Mouse (Mus musculus) frontal cortex, postnatal 10 days (tissue): Measurements from ENCODE around the gene Tmem104.

Source experiments
- DNase-seq, 2 experiments: peaks; one replicate each; pipeline ENCODE4 v3.0.0; 2022; ENCODE audit warnings: low spot score in 2 of 2, mixed read lengths in 1 of 2

Gene Tmem104

DNA sequence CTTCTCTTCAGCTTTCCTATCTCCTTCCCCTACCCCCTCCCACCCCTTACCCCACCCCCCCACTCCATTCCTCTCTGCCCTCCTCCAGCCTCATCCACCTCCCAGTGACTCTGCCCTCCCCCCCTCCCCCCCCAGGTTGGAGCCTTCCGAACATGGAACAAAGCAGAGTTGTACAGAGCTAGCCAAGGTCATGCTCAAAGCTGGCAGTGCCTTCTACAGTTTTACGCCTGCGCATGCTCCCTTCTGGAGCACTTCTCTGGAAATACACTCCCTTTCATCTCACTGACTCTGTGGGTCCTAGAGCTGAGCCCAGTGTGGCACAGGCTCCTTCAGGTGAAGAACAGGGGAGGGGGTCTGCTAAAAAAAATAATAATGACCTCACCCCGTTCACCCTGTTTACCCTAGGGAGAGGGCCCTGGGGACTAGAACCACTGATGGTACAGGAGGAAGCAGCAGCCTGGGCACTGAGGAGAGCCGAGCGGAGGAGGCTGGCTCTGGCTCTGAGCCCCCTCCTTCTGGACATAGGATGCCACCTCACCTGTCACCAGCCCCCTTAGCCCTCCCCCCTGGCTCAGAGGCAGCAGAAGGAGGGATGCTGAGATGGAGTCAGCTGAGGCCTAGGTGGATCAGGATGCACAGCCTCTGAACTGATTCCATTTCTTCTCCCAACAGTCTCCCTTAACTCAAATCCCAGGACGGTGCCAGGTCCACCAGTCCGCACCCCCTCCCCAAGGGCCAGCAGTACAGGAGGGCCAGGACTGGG lies 95.6 kb downstream of the Tmem104 start:
- no peak for DNase-seq

DNA sequence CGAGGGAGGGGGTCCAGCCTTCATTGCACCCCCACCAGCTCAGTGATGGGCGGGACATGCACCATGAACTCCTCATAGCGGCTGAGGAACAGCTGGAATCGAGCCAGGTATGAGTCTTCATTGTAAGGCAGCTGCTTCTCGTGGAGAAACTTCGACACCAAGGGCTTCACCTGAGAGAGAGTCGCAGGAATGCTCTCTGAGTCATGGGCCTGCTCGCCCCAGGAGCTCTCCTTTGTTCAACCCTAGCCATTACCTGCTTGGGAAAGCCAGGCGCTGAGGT lies 96.1 kb downstream of the Tmem104 start:
- DNase-seq, result no peak

DNA sequence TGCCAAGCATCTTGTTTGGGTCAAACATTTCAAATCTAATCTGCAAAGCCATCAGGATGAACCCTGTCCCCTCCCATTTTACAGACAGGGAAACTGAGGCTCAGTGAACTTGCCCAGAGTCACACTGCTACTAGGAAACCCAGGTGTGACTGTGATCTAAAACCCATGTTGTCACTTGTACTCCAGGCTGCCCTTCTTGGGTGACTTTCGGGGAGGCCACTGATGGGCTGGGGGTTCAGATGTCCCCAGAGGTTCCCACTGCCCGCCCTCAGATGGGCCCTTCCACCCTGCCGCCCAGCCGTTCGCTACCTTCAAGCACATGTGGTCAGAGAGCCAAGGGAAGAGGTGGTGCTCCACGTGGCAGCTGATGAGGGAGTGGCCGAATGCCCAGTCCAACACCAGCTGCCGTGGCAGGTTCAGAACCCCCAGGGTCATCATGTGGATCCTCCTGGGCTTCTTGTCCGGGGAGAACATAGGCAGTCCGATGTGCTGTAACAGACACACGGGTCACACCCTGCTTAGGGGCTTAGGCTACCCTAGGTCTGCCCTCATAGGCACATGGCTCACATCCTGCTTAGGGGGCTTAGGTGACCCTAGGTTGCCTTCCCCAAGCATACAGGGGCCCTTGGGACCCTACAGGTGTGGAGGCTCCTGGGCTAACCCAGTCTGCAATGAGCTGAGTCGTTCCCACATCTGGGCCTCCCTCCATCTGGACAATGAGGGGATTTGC lies 96.8 kb downstream of the Tmem104 start:
- DNase-seq, result no peak

DNA sequence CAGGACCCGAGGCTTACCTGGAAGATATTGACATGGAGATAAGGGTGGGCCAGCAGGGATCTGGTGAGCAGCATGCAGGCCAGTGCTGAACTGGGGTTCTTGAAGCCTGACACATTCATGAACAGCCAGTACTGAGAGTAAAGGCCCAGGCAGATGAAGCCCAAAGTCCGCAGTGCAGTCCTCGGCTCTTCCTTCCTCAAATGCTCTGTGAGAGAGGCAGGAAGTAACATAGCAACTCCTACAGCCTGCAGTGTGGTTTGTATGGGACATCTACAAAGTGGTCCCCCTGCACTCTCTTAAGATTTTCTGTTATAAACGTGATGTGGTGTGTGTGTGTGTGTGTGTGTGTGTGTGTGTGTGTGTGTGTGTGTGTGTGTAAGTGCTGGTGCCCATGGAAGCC lies 98.0 kb downstream of the Tmem104 start:
- DNase-seq, result no peak

DNA sequence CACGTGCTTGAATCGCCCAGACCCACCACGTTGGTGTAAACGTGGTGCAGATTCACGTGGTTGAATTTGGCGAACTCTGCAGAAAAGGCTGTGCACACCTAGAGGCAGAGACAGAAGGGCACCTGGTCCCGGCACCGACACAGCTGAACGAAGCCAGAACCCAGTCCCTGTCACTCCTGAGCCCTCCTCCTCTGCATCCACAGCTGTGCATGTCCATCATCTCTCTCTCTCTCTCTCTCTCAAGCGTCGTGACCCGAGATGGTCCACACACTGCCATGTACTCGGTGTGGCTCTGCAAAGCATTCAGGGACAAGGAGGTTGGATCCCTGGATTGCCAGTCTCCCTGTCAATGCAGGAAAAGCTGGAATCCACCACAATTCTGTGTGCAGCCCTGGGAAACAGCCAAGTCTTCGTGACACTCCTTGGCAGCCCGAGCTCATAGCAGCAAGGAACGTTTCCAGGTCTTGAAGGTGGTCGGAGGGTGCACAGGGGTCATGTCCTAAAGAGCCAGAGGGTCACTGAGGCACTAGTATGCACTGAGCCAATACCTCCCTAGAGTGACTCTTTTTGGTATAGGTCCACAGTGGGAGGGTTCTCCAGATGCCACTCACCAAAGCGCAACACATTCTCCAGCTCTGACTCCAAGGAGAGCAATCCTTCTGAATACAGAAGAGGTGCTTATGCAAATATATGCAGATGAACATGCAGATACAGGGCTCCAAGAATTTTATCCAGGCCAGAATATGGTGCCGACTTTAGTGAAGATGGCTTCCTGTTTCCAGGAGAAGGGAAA lies 99.1 kb downstream of the Tmem104 start:
- DNase-seq, result no peak

DNA sequence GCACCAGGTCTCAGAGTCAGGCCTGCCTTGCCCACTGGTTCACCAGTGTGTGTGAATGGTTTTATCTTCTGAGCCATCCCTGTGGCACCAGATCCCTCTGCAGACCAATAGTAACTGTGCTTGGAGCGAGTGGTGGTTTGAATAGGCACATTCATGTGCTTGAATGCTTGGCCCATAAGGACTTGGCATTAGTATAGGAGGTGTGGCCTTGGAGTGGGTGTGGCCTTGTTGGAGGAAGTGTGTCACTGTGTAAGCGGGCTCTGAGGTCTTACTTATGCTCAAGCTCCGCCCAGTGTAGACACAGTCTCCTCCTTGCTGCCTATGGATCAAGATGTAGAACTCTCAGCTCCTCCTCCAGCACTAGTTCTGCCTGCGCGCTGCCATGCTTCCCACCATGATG lies 100.1 kb downstream of the Tmem104 start:
- no peak for DNase-seq

DNA sequence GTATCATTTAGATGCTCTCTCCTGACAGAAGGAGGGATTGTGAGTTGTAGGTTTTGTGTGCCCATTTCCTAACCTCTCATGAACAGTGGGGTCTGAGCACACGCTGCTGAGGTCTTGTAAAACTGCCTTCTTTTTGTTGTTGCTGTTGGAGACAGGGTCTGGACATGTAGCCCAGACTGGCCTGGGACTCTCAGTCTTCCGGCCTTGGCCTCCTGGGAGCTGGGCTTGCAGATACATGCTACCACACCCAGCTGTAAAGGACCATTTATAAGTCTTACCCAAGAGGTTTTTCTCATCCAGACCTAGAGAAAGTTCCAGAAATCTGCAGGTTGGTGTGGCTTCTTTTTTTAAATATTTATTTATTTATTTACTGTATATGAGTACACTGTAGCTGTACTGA lies 101.0 kb downstream of the Tmem104 start:
- DNase-seq, result no peak

DNA sequence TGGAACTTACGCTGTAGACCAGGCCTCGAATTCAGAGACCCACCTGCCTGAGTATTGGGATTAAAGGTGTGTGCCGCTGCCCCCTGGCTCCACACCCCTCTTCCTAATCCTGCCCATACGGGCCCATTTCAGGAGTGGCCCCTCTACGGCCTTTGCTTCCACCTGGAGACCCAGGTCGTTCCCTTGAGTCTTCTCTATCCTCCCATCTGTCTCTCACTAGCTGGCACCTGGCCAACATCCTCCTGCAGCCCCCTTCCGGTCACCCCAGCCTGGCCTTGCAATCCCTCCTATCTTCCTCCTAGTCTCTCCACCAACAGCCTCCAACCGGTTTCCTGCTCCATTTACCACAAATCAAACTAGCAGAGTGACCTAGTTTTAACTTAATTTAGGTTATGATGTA lies 102.6 kb downstream of the Tmem104 start:
- no peak for DNase-seq

DNA sequence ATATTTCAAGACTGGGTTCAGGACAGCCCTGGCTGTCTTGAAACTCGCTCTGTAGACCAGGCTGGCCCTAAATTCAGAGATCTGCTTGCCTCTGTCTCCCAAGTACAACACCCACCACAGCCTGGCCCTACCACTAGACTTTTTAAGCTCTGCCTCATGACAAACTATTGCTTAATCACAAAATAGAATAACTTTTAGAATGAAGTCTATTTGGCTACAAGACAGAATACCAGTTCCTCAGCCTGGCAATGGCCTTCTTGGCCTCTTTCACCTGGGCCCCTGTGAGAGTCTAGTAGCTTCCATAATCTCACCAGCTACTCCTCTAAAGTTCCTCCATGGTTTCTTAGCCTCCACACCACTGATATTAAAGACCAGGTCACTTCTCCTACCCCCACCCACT lies 103.0 kb downstream of the Tmem104 start:
- no peak for DNase-seq

DNA sequence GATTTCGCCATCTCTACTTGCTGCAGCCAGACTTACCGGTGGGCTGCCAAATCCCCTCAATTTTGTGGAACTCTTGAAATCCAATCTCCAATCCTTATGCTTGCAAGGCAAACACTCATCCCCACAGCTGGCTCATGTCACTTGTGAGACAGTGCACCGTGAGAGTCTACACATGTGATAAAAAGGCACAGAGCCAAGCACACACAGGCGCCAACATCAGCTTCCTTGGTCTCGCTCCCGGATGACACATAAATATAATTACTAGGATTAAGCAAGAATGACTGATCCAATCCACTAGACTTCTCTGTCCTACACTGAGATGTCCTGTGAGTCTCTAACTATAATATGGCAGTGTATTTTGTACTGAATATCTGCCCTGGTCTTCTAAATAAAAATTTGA lies 103.6 kb downstream of the Tmem104 start:
- DNase-seq, result no peak

DNA sequence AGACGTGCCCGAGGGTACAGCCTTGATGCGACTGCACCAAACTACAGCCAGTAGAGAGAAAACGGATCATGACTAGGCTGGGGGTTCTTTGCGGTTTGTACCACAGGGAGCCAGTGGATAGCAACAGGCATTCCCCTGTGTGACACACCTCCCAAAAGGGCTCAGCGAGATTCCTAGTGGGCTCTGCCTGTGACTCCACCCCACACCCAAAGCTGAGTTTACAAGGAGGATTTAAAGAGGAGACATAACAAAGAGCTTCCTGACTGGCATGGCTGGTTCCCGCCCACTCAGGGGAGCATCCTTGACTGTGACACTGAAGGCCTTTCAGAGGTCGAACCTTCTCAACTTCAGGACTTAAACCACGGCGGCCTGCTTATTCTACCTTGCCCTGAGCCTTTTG lies 104.2 kb downstream of the Tmem104 start:
- no peak for DNase-seq

DNA sequence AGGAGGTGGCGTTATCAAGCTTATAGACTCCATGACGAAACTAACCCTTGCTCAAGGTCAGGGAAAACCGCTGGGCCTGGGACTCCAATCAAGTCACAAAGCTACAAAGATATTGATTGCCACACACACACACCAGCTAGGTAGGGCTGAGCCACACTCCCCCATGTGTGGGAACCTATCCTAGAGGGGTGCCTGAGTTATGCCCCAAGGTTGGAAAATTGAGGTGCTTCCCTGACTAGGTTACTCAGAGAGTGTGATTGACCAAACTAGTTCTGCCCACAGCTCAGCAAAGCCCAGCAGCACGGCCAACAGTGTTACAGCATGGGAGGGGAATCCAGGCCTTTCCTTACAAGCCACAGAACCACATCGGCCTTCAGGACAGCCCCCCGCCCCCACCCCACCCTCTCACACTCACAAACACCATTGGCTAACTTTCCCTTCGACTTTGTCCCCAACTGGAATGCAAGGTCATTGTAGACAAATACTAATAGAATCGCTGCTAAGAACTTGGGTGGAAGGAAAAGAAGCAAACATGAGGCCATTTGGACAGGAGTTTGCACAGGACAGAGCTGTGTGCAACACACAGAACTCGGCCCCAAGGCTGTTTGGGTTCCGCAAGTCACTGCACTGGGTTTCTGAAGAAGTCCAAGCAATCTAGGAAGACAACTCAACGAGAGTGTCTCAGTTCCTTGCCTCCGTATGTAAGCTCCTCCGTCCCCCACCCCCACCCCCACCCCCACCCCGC lies 105.5 kb downstream of the Tmem104 start:
- no peak for DNase-seq

DNA sequence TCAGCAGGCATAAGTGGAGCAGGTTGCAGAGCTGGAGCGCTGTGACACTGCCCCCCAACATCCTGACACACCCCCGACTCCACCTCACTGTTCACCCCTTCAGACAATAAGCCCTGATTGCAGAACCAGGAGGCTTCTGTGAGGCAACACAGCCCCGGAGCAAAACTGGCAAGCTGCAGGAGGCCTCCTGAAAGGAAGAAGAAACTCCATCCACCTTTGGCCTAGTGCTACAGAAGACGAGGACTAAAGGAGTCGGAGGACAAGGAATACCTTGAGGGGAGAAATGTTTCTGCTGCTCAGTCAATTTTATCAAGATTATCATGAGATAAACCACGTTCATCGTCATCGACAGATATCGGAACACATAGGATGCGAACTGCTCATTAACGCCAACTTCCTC lies 108.7 kb downstream of the Tmem104 start:
- no peak for DNase-seq
